Mouse (Mus musculus): Measurements from ENCODE around the gene Ptgr1. TPM values are rescaled to one million over a fixed set of nuclear protein-coding genes. Genes with fewer than 3 reads are reported as not detected.

Ptgr1 gene
- total and polyA plus RNA-seq, 2 experiments from 2014 or later: 2.0 to 3.8 TPM

- no peak overlapping the region for H3K4me2 ChIP-seq (ENCODE audit: low read depth)
- H3K4me3 ChIP-seq (ENCODE audit: low read depth, low read length): no peak overlapping the region
- H3K9ac ChIP-seq: no peak overlapping the region
- no peaks in the 10 kb centered on the region for H3K4me1 ChIP-seq (ENCODE audit: insufficient read depth)
- TF ChIP-seq CTCF (IDR thresholded peaks at IDR 0.05; ENCODE audit: low read depth): peak; percentile 33
- no peak overlapping the region for H3K27ac ChIP-seq (ENCODE audit: low read depth, low read length)
- H3K9me3 ChIP-seq (ENCODE audit: low read length): peaks cover 4% of the 10 kb centered on the region; the same call in 1 of the 2 replicates
- H3K27me3 ChIP-seq (ENCODE audit: insufficient read depth, low read length): no peaks in the 10 kb centered on the region
- DNase-seq (no peak), ATAC-seq (no peak)
- H3K36me3 ChIP-seq (ENCODE audit: insufficient read depth): no peaks in the 10 kb centered on the region
- 65% methylated on average over 3 of the region's 3 CpGs for WGBS
Observed at GRCm38 (mm10) chr4:58927661-58928060, 59.3 kb downstream of the Ptgr1 start.

GRCm38 (mm10) chr4:58926120-58926519 is 60.8 kb downstream of the Ptgr1 start:
- Histone ChIP-seq H3K9ac (no peak overlapping the region), H3K27me3 (ENCODE audit: insufficient read depth, low read length) (no peaks in the 10 kb centered on the region), H3K4me3 (ENCODE audit: low read depth, low read length) (no peak overlapping the region), H3K4me2 (ENCODE audit: low read depth) (no peak overlapping the region), H3K4me1 (ENCODE audit: insufficient read depth) (no peaks in the 10 kb centered on the region), H3K36me3 (ENCODE audit: insufficient read depth) (no peaks in the 10 kb centered on the region), H3K9me3 (ENCODE audit: low read length) (peaks cover 4% of the 10 kb centered on the region; the same call in 1 of the 2 replicates), H3K27ac (ENCODE audit: low read depth, low read length) (no peak overlapping the region)
- no peak for TF ChIP-seq CTCF (IDR thresholded peaks at IDR 0.05; ENCODE audit: low read depth)
- DNase-seq (no peak), ATAC-seq (no peak)
- 57% methylated on average over 2 of the region's 2 CpGs for WGBS

- H3K4me3 ChIP-seq (ENCODE audit: low read depth, low read length): no peak overlapping the region
- H3K27me3 ChIP-seq (ENCODE audit: insufficient read depth, low read length): no peaks in the 10 kb centered on the region
- ATAC-seq (no peak), DNase-seq (no peak)
- H3K9me3 ChIP-seq (ENCODE audit: low read length): peaks cover 4% of the 10 kb centered on the region; the same call in 1 of the 2 replicates
- 56% methylated on average over 5 of the region's 5 CpGs for WGBS
- no peak for TF ChIP-seq CTCF (IDR thresholded peaks at IDR 0.05; ENCODE audit: low read depth)
- no peak overlapping the region for H3K27ac ChIP-seq (ENCODE audit: low read depth, low read length)
- H3K36me3 ChIP-seq (ENCODE audit: insufficient read depth): no peaks in the 10 kb centered on the region
- H3K4me1 ChIP-seq (ENCODE audit: insufficient read depth): no peaks in the 10 kb centered on the region
- H3K4me2 ChIP-seq (ENCODE audit: low read depth): no peak overlapping the region
- H3K9ac ChIP-seq: no peak overlapping the region
Observed at GRCm38 (mm10) chr4:58925664-58926063, 61.3 kb downstream of the Ptgr1 start.

- no peak for ATAC-seq
- no peak overlapping the region for H3K9ac ChIP-seq
- no peak overlapping the region for H3K4me2 ChIP-seq (ENCODE audit: low read depth)
- TF ChIP-seq CTCF (IDR thresholded peaks at IDR 0.05; ENCODE audit: low read depth): no peak
- no peak for DNase-seq
- H3K9me3 ChIP-seq (ENCODE audit: low read length): peaks cover 4% of the 10 kb centered on the region; the same call in 1 of the 2 replicates
- 73% methylated on average over 2 of the region's 2 CpGs for WGBS
- H3K27me3 ChIP-seq (ENCODE audit: insufficient read depth, low read length): no peaks in the 10 kb centered on the region
- no peak overlapping the region for H3K4me3 ChIP-seq (ENCODE audit: low read depth, low read length)
- no peaks in the 10 kb centered on the region for H3K4me1 ChIP-seq (ENCODE audit: insufficient read depth)
- H3K36me3 ChIP-seq (ENCODE audit: insufficient read depth): no peaks in the 10 kb centered on the region
- no peak overlapping the region for H3K27ac ChIP-seq (ENCODE audit: low read depth, low read length)
Observed at GRCm38 (mm10) chr4:58923933-58924332, 63.0 kb downstream of the Ptgr1 start.

Other genes with a start within 250 kb of the Ptgr1 start
- 0.08 and 1.5 TPM in 2 replicates for gene Olfr267, start 199.4 kb downstream of the Ptgr1 start, total RNA-seq (2014; rRNA removed)
- gene Olfr267, start 199.4 kb downstream of the Ptgr1 start, polyA plus RNA-seq (2015; fragmentation: Nextera tagmentation; extraction: Ambion mirVana): 0.04 TPM in 1 of 2 replicates, not detected in the other
- 64.5 and 81.6 TPM in 2 replicates for gene Ecpas, start 74.4 kb downstream of the Ptgr1 start, total RNA-seq (2014; rRNA removed)
- gene Ecpas, start 74.4 kb downstream of the Ptgr1 start, polyA plus RNA-seq (2015; fragmentation: Nextera tagmentation; extraction: Ambion mirVana): 19.5 and 22.5 TPM in 2 replicates
- gene Zkscan16, start 43.5 kb downstream of the Ptgr1 start, total RNA-seq (2014; rRNA removed): 3.7 and 5.6 TPM in 2 replicates
- 0.44 and 1.5 TPM in 2 replicates for gene Zkscan16, start 43.5 kb downstream of the Ptgr1 start, polyA plus RNA-seq (2015; fragmentation: Nextera tagmentation; extraction: Ambion mirVana)
- 4.5 and 5.7 TPM in 2 replicates for gene Dnajc25, start 7.9 kb upstream of the Ptgr1 start, total RNA-seq (2014; rRNA removed)
- gene Dnajc25, start 7.9 kb upstream of the Ptgr1 start, polyA plus RNA-seq (2015; fragmentation: Nextera tagmentation; extraction: Ambion mirVana): 4.6 and 8.5 TPM in 2 replicates
- gene Gm20503, start 16.1 kb upstream of the Ptgr1 start, total RNA-seq (2014; rRNA removed): not detected in 2 replicates
- gene Gm20503, start 16.1 kb upstream of the Ptgr1 start, polyA plus RNA-seq (2015; fragmentation: Nextera tagmentation; extraction: Ambion mirVana): 8.6 and 11.8 TPM in 2 replicates
- 158 and 219 TPM in 2 replicates for gene Gng10, start 48.0 kb upstream of the Ptgr1 start, total RNA-seq (2014; rRNA removed)
- gene Gng10, start 48.0 kb upstream of the Ptgr1 start, polyA plus RNA-seq (2015; fragmentation: Nextera tagmentation; extraction: Ambion mirVana): 315 and 342 TPM in 2 replicates
- not detected in 2 replicates for gene AI481877, start 151.9 kb upstream of the Ptgr1 start, total RNA-seq (2014; rRNA removed)
- gene AI481877, start 151.9 kb upstream of the Ptgr1 start, polyA plus RNA-seq (2015; fragmentation: Nextera tagmentation; extraction: Ambion mirVana): not detected in 2 replicates
- 52.7 and 66.4 TPM in 2 replicates for gene Ugcg, start 202.1 kb upstream of the Ptgr1 start, total RNA-seq (2014; rRNA removed)
- 12.9 and 18.5 TPM in 2 replicates for gene Ugcg, start 202.1 kb upstream of the Ptgr1 start, polyA plus RNA-seq (2015; fragmentation: Nextera tagmentation; extraction: Ambion mirVana)